Comparison of ENCODE assay signal across 19 mouse cellular contexts in genomic region chr3:146307341-146307740, GRCm38 (mm10).
A peak's percentile ranks its signal among the peaks of the same experiment; 100 is the strongest.
DNase-seq lines count a peak whose midpoint lies in the region; ATAC-seq and TF ChIP-seq lines count a peak whose summit lies in the region.
"Had no signal": no experiment of that assay in that cellular context is flagged by ENCODE, and none has a peak within 500 bp of the region (broad histone marks: within the 10 kb centered on the region; RNA-seq: fewer than 3 reads in every experiment).

No protein-coding gene starts in this region.

- H3K4me2 ChIP-seq in heart, embryonic 12.5 days = no peak overlapping the region
- no peak overlapping the region for H3K4me2 ChIP-seq in lung, postnatal 0 days (replicated peaks; ENCODE audit: low read depth, low read length)
- H3K4me2 ChIP-seq in CH12.LX (ENCODE audit: insufficient read depth, low read depth, poor library complexity, severe bottlenecking) = no peak overlapping the region
- H3K4me2 ChIP-seq: hindbrain, embryonic 15.5 days; intestine, embryonic 15.5 days; kidney, embryonic 15.5 days; limb, embryonic 12.5 days; liver, embryonic 13.5 days; midbrain, embryonic 13.5 days; neural tube, embryonic 15.5 days had no signal

- H3K4me1 ChIP-seq in heart, embryonic 12.5 days (replicated peaks) = peaks cover 31% of the 10 kb centered on the region
- no peaks in the 10 kb centered on the region for H3K4me1 ChIP-seq in lung, postnatal 0 days (ENCODE audit: insufficient read depth, low read depth, low read length)
- H3K4me1 ChIP-seq in CH12.LX (ENCODE audit: control insufficient read depth in 1 of 2, insufficient read depth in 2 of 2) = no peaks in the 10 kb centered on the region
- H3K4me1 ChIP-seq in embryonic fibroblast, embryonic 13.5 days (ENCODE audit: control insufficient read depth, insufficient read depth, low read length) = peaks cover 13% of the 10 kb centered on the region
- H3K4me1 ChIP-seq: liver, embryonic 13.5 days had no signal

- no peak for TF ChIP-seq CTCF in lung, postnatal 0 days (IDR thresholded peaks at IDR 0.05)
- no peak for TF ChIP-seq CTCF in CH12.LX (conservative IDR thresholded peaks at IDR 0.05 in 1 of 2, IDR thresholded peaks at IDR 0.05 in 1 of 2; ENCODE audit: low read depth in 2 of 2, low read length in 2 of 2)
- TF ChIP-seq CTCF in embryonic fibroblast, embryonic 13.5 days (IDR thresholded peaks at IDR 0.05; ENCODE audit: borderline replicate concordance, insufficient read depth, low read length) = no peak

- H3K27me3 ChIP-seq in heart, embryonic 12.5 days (replicated peaks) = no peaks in the 10 kb centered on the region
- no peaks in the 10 kb centered on the region for H3K27me3 ChIP-seq in lung, postnatal 0 days (replicated peaks; ENCODE audit: insufficient read depth, low read length)
- peaks cover 3% of the 10 kb centered on the region for H3K27me3 ChIP-seq in CH12.LX (replicated peaks)
- H3K27me3 ChIP-seq: hindbrain, embryonic 15.5 days; intestine, embryonic 15.5 days; limb, embryonic 12.5 days; liver, embryonic 13.5 days; midbrain, embryonic 13.5 days; neural tube, embryonic 15.5 days had no signal

- dilution Hi-C loops in CH12.LX (cut with MboI; ENCODE audit: extremely low pct_ligation_motif_present, extremely low pct_unique_long_range_greater_than_20kb, low sequenced_read_pairs) = no loop called here

- no peak overlapping the region for H3K4me3 ChIP-seq in heart, embryonic 12.5 days
- no peak overlapping the region for H3K4me3 ChIP-seq in lung, postnatal 0 days (ENCODE audit: low read depth, low read length)
- H3K4me3 ChIP-seq in CH12.LX (replicated peaks in 1 of 3; ENCODE audit: low read depth in 2 of 3, low read length in 2 of 3, poor library complexity in 1 of 3) = no peak overlapping the region
- H3K4me3 ChIP-seq in embryonic fibroblast, embryonic 13.5 days (ENCODE audit: insufficient read depth, low read length) = no peak overlapping the region
- H3K4me3 ChIP-seq: hindbrain, embryonic 15.5 days; intestine, embryonic 15.5 days; kidney, embryonic 15.5 days; limb, embryonic 12.5 days; liver, embryonic 13.5 days; midbrain, embryonic 13.5 days; neural tube, embryonic 15.5 days had no signal

- in situ Hi-C loops in CH12.LX (cut with MboI; ENCODE audit: low pct_ligation_motif_present, low pct_unique_long_range_greater_than_20kb, low sequenced_read_pairs) = no loop called here

- H3K9ac ChIP-seq in heart, embryonic 12.5 days = no peak overlapping the region
- no peak overlapping the region for H3K9ac ChIP-seq in lung, postnatal 0 days (replicated peaks; ENCODE audit: low read depth)
- no peak overlapping the region for H3K9ac ChIP-seq in CH12.LX (ENCODE audit: insufficient read depth, low read depth)
- H3K9ac ChIP-seq: hindbrain, embryonic 15.5 days; intestine, embryonic 15.5 days; kidney, embryonic 15.5 days; limb, embryonic 12.5 days; liver, embryonic 13.5 days; midbrain, embryonic 13.5 days; neural tube, embryonic 15.5 days had no signal

- no peak for ATAC-seq in heart, embryonic 12.5 days (ENCODE audit: insufficient number of reproducible peaks, low FRiP score)
- no peak; the same call in none of the 2 replicates for ATAC-seq in lung, postnatal 0 days
- ATAC-seq: forebrain, embryonic 16.5 days; intestine, embryonic 15.5 days; midbrain, embryonic 13.5 days had no signal

- no peak for TF ChIP-seq EP300 in lung, postnatal 0 days (IDR thresholded peaks at IDR 0.05)
- no peak for TF ChIP-seq EP300 in CH12.LX (IDR thresholded peaks at IDR 0.05; ENCODE audit: low read length)

- no peak for DNase-seq in heart, postnatal 4 days
- peak; percentile 19 for DNase-seq in lung, postnatal 0 days (ENCODE audit: low spot score)
- no peak for DNase-seq in lung, adult 18-20 months
- DNase-seq in CH12.LX (ENCODE audit: extremely low read depth) = no peak
- no peak for DNase-seq in spleen, postnatal 36 days (ENCODE audit: low spot score in 2 of 2)
- DNase-seq: adrenal gland, postnatal 36 days; cerebellum, adult 9-10 months; gastrocnemius, postnatal 36 days; kidney, postnatal 4 days; liver, embryonic 13.5 days had no signal

- 29% methylated on average over 3 of the region's 3 CpGs for WGBS in heart, embryonic 12.5 days
- WGBS in lung, postnatal 0 days = 63% methylated on average over 3 of the region's 3 CpGs

- TF ChIP-seq POLR2A in CH12.LX (IDR thresholded peaks at IDR 0.05; ENCODE audit: low read depth, low read length) = no peak
- TF ChIP-seq POLR2A in embryonic fibroblast, embryonic 13.5 days (IDR thresholded peaks at IDR 0.05; ENCODE audit: low read depth, low read length) = no peak

- TF ChIP-seq RAD21 in CH12.LX (IDR thresholded peaks at IDR 0.05; ENCODE audit: low read depth, low read length) = no peak

- no peaks in the 10 kb centered on the region for H3K79me2 ChIP-seq in CH12.LX (replicated peaks; ENCODE audit: control insufficient read depth, extremely low read depth, insufficient read depth, poor library complexity, severe bottlenecking)

- no peaks in the 10 kb centered on the region for H3K9me3 ChIP-seq in heart, embryonic 12.5 days (replicated peaks)
- no peaks in the 10 kb centered on the region for H3K9me3 ChIP-seq in lung, postnatal 0 days (ENCODE audit: low read length)
- H3K9me3 ChIP-seq in CH12.LX (replicated peaks; ENCODE audit: low read length) = no peaks in the 10 kb centered on the region
- H3K9me3 ChIP-seq: hindbrain, embryonic 15.5 days; intestine, embryonic 15.5 days; kidney, embryonic 15.5 days; limb, embryonic 12.5 days; liver, embryonic 13.5 days; midbrain, embryonic 13.5 days; neural tube, embryonic 15.5 days had no signal

- H3K27ac ChIP-seq in heart, embryonic 12.5 days (ENCODE audit: poor library complexity, severe bottlenecking) = peak overlapping the region; percentile 0; the same call in 1 of the 2 replicates
- no peak overlapping the region for H3K27ac ChIP-seq in lung, postnatal 0 days (ENCODE audit: low read length)
- no peak overlapping the region for H3K27ac ChIP-seq in CH12.LX (ENCODE audit: insufficient read depth, low read depth)
- peak overlapping the region; percentile 91 for H3K27ac ChIP-seq in embryonic fibroblast, embryonic 13.5 days (ENCODE audit: insufficient read depth, low read length)
- H3K27ac ChIP-seq: hindbrain, embryonic 15.5 days; intestine, embryonic 15.5 days; kidney, embryonic 15.5 days; limb, embryonic 12.5 days; liver, embryonic 13.5 days; midbrain, embryonic 13.5 days; neural tube, embryonic 15.5 days had no signal

- H3K36me3 ChIP-seq in heart, embryonic 12.5 days = no peaks in the 10 kb centered on the region
- no peaks in the 10 kb centered on the region for H3K36me3 ChIP-seq in lung, postnatal 0 days (ENCODE audit: insufficient read depth, low read length)
- H3K36me3 ChIP-seq in CH12.LX (replicated peaks in 1 of 2; ENCODE audit: control insufficient read depth in 1 of 2, insufficient read depth in 1 of 2, low read length in 1 of 2) = no peaks in the 10 kb centered on the region
- H3K36me3 ChIP-seq: hindbrain, embryonic 15.5 days; intestine, embryonic 15.5 days; kidney, embryonic 15.5 days; limb, embryonic 12.5 days; liver, embryonic 13.5 days; midbrain, embryonic 13.5 days; neural tube, embryonic 15.5 days had no signal

TF ChIP-seq in CH12.LX, 34 proteins besides CTCF, POLR2A, EP300 and RAD21:
- TF ChIP-seq BHLHE40 (IDR thresholded peaks at IDR 0.05; ENCODE audit: low read depth, low read length) = peak; percentile 16; the same call in 1 of the 2 replicates
- no peak for TF ChIP-seq ZC3H11A (IDR thresholded peaks at IDR 0.05; ENCODE audit: low read depth, low read length)
- peak; percentile 7; the same call in 1 of the 2 replicates for TF ChIP-seq USF1 (IDR thresholded peaks at IDR 0.05; ENCODE audit: low read depth, low read length)
- TF ChIP-seq TCF12 (IDR thresholded peaks at IDR 0.05; ENCODE audit: low read depth, low read length) = no peak
- no peak for TF ChIP-seq JUN (IDR thresholded peaks at IDR 0.05; ENCODE audit: insufficient read depth, low read depth, low read length)
- no peak for TF ChIP-seq MXI1 (IDR thresholded peaks at IDR 0.05; ENCODE audit: low read depth, low read length)
- no peak for TF ChIP-seq KAT2A (IDR thresholded peaks at IDR 0.05; ENCODE audit: insufficient replicate concordance, low read length)

Comparison
In these comparisons a context has a peak if more than half of its experiments do, and no peak if none do; other contexts are left out.
1. H3K27ac ChIP-seq: peak in heart, embryonic 12.5 days (single experiment) and embryonic fibroblast, embryonic 13.5 days (single experiment); none in lung, postnatal 0 days (single experiment) and CH12.LX (single experiment).